Mouse (Mus musculus) fibroblast of lung, adult 2 months (primary cell): ENCODE measurements around the gene Tufm.

Source experiments
- DNase-seq: peaks from one replicate; pipeline ENCODE4 v3.0.0-alpha.2; 2011; ENCODE audit warnings: low read depth

Tufm gene

DNA sequence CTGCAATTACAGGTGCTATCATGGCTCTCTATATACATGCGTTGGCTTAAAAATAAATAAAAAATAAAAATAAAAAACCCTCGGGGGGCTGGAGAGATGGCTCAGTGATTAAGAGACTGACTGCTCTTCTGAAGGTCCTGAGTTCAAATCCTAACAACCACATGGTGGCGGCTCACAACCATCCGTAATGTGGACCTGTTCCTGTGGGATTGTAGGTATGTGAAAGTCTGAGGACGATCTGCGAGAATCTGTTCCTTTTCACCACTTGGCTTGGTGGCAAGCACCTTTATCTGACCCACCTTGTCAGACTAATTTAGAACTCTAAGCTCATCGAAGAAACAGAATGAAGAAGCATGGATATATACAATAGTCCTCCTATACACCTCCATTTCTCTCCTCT lies 12.3 kb downstream of the Tufm start:
- DNase-seq = no peak

DNA sequence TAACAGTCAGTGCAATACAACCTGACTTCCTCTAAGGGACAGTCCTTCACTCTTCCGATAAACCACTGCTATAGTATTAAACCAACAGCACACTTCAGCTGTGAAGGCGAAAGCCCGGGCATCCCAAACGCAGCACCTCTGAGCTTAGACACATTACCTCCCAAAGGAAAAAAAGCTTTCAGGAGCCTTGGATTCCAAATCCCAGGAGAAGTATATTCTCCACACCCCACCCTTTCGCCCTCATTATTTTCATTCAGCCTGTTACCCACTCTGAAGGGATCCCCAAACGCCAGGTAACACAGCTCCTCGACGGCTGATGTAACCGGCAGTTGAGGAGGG lies 14.5 kb downstream of the Tufm start:
- DNase-seq = no peak

DNA sequence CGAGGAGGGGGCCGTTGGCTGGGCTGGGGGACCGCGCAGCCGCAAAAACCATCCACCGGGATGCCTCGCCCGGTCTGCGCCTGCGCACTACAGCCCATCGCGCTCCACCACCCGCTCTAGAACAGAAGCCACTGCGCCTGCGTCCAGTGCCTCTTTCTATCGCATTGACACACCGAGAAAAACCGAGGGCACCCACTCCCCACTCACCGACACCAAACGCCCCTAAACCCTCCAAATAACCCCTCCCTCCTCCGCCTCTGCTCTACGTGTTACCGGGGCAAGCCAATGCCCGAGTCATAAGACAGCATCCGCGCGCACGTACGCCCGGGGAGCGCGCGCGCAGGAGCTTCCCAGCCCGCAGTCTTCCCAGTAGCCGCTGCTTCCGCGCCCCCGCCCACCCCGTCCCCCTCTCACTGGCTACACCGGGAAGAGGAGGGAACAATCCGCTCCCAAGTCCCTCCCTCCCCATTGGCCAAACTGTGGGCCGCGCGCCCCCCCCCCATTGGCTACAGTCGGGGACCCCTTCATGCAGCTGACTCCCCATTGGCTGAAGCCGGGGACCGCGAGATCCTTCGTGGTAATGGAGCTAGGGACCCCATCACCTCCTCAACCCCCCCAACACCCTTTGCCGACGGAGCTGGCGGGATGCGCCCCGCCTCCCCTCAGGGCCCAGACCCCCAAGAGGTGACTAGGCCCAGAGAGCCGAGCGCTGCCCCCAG lies 15.0 kb downstream of the Tufm start:
- DNase-seq = peak; percentile 89

DNA sequence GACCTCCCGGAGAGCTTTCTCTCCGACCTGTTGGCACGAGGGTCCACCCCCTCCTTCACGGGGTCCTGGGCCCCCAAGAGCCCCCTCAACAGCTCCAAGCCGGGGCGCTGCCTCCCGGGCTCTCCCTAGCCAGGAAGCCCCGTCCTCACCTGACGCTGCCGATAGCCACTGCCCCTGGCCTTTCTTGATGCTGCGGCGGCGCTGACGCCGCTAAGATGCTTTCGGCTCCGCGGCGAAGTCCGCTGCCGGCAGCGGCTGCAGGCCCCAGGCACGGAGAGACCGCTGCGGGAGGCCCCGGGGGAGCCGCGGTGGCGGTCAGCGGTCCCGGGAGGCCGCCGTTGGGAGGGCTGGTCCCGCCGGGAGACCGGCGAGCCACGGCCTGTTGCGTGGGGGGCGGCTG lies 15.6 kb downstream of the Tufm start:
- DNase-seq = no peak

DNA sequence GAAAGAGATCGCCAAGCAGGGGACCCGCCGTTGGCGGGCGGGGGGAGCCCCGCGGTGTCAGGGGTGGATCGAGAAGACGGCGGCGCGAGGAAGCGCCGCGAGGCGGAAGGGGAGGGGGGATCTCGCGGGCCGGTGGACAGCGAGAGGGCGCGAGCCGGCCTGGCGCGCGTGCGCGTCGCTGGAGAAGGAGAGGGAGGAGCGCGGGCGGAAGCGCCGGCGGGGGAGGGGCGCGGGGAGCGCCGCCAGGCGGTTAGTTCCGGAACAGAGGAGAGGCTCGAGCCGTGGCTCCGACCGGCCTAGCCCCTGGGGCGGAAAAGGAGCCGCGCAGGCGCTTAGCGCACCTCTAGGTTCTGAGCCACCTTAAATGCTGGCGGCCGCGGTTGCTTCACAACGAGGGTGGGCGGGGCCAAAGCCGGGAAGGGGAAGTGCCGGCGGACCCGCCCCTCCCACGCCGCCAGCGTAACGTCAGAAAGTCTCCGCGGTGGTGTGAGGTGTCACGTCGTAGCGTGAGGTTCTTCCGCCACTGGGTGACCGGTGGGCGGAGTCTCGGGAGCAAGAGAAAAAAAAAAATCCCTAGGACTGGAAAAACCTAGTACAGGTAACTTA lies 16.2 kb downstream of the Tufm start, which contains the start of gene Atxn2l:
TSS of gene Atxn2l (minus strand) at position 165 of the 606 bp plus-strand sequence.
- peak; percentile 95 for DNase-seq

DNA sequence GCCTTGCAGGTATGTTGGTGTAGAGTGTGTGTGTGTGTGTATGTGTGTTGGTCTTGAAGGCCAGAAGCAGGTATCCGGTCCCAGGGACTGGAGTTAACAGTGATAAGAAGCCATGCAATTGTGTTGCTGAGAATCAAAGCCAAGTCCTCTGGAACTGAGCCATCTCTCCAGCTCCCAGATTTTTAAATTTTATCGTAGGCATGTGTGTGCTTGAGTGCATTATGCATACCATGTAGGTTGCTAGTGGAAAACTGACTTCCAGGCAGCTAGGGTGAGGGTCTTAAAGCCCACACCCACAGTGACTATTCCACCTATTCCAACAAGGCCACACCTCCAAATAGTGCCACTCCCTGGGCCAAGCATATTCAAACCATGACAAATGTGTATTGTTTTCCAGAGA lies 17.8 kb downstream of the Tufm start:
- no peak for DNase-seq

DNA sequence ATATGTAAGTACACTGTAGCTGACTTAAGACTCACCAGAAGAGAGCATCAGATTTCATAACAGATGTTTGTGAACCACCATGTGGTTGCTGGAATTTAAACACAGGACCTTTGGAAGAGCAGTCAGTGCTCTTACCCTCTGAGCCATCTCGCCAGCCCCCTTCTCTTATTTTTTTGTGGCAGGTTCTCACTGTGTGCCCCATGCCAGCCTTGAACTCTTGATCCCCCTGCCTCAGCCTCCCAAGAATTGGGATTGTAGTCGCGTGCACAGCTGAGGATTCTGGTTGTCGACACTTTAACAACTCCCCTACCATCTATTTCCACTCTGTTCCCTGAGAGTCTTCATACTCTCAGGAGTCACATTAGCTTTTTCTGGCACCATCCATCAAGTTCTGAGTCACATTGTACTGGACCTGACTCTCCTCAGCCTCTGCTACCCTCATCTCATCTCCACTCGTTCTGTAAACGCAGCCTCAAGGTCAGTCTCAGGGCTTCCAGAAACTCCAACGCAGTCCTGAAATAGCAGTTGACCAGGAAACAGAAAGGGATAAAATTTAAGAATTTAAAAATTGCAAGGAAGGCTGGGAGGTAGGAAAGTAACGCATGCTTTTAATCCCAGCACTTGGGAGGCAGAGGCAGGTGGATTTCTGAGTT lies 20.1 kb downstream of the Tufm start:
- no peak for DNase-seq

DNA sequence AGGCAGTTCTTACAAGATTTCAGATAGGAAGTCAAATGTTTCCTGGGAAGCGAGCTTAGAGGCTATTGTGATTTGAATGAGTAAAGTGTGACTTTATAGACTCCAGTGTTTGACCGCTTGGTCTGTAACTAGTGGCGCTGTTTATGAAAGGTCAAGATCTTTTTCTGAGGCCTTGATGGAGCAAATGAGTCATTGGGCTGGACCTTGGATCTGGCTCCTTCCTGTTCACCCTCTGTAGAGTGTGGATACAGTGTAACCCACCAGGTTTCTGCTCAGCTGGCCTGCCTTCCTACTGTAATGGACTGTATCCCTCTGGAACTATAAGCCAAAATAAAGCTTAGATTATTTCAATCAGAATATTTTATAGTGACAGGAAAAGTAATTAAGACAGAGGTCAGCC lies 24.1 kb downstream of the Tufm start:
- DNase-seq = no peak

DNA sequence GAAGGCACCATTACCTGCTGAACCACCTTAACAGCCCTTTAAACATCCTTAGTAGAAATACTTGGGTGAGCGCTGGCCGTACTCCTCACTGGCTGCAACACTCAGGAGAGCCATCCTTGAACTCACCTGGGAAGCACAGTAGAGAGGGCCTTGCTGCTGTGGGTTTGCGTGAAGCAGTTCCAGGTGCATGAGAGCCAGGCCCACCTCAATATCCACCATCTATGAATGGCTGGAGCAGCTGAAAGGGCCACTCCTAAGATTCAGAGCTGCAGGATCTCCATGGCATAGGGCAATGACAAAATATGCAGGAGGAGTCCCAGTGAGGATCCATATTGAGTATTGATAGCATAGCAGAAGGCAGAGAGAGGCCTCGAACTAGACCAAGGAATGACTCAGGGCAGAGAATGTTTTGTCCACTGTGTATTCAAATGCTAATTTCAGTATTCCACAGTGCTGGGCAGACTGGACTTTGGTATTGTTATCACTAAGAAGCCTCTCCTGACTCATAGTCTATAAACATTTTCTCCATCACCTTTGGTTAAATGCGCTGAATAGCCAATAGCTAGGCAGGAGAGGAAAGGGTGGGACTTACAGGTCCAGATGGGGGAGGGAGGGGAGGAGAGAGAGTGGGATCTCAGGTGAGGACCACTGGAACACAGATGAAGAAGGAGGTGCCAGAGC lies 31.2 kb downstream of the Tufm start:
- DNase-seq = no peak

DNA sequence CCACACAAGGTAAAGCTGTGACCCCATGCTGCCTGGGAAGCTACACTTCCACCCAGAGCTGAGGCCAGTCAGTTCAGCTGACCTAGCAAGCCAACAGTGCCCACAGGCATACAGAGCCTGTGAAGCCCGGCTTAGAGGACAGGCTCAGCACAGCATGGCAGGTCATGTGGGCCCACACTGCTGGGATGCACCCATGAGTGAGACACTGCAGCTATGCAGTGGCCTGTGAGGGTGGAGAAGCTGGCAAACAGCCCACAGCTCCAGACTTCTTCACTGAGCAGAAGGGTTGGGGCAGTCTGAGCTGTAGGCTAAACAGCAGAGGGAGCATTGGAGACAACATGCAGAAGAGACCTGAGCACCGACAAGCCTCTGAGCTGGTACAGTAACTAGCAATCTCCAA lies 32.4 kb downstream of the Tufm start:
- DNase-seq = no peak

DNA sequence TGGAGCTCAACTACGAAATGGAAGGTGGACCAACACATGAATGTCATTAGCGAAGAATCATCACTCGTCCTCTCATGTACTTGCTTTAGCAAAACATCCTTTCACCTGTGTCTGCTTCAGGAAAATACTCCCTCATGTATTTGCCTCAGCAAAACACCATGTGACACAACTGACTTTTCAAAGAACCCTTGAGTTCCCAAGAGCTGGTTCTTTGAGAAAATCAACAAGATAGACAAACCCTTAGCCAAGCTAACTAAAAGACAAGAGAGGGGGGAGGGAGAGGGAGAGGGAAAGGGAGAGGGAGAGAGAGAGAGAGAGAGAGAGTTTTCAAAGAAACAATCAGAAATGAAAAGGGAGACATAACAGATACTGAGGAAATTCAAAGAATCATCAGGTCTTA lies 36.2 kb downstream of the Tufm start:
- no peak for DNase-seq

DNA sequence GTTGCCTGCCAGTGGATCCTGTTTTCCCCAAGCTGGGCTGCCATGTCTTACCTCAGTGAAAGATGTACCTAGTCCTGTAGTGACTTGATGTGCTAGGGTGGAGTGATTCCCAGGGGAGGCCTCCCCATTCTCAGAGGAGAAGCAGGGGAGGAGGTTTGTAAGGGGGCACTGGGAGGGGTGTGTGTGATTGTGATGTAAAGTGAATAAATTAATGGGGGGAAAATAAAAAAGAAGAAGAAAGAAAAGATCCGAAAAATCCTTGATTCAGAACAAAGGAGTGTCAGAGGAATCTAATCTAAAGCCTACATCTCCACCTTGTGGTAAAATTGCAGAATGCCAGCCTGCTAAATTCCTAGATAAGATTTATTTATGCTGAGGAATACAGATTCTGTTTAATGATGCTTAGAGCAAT lies 41.0 kb downstream of the Tufm start:
- DNase-seq = no peak

DNA sequence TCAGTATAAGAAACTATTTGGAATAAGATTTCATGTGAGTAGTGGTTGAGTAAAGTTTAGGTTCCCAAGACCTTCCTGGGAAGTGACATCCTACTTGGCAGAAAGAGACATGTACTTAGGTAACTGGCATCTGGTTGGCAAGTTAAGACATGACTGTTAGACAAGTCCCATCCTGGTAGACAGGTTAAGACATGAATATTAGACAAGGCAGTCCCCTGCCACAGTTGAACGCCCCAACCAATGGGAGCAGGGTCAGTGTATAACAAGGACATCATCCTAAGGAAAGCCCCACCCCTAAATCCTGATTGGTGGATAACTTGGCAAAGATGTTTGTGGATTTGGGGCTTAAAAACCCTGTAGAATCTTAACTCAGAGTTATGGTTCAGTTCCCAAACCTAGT lies 46.3 kb downstream of the Tufm start:
- no peak for DNase-seq

DNA sequence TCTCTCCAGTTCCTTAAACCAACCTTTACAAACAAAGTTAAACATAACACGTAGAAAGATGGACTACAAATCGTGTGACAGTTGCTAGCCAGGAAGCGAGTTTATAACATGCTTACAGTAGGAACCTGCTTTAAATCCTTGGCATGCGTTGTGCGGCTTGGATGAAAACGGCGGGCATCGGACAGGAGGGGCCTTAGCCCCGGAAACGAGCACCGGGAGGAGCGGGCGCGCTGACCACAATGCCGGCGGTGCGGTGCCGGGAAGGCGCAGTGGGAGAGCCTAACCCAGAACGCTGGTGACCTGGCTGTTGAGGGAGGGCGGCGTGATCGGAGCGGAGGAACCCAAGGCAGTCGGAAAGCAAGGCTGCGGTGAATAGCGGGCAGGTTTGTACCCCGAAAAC lies 48.6 kb downstream of the Tufm start:
- DNase-seq = no peak

DNA sequence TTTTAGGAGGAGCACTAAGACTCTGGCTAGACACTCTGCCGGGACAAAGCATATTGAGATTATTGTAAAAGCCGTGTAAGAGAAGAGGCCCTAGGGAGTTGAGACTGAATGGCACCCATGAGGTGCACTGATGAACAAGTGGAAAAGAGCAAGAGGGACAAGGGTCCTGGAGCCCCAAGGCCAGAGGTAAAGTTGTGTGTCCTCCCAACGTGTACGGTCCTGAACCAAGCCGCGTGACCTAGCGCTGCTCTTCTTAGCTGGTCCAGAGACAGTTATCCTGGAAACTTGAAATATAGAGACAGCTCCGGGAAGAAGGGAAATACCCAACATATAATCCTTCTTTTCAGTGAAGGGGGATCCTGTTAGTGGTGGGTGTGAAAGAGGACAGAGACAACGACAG lies 49.3 kb downstream of the Tufm start:
- DNase-seq = no peak

DNA sequence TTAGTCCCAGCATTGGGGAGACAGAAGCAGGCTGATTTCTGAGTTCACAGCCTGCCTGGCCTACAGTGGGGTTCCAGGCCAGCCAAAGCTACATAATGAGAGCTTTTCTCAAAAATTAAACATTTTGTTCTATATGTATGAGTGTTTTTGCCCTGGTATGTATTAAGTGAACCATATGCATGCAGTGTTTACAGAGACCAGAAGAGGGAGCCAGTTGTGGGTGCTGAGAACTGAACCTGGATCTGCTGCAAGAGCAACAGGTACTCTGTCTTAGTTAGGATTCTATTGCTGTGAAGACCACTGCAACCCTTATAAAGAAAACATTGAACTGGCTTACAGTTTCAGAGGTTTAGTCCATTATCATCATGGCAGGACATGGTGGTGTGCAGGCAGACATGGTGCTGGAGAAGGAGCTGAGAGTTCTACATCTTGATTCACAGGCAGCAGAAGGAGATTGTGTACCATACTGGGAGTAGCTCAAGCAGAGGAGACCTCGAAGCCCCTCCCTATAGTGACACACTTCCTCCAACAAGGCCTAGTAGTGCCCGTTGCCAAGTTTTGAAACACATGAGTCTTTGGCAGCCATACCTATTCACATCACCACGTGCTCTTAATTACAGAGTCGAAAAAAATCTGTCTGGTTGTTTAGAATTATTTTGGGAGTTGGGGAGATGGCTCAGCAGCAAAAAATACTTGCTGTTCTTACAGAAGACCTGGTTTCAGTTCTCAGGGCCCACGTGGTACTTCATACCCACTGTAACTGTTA lies 50.8 kb downstream of the Tufm start:
- peak; percentile 44 for DNase-seq
